Mouse (Mus musculus): ENCODE data around the gene Ott. TPM values are rescaled to one million over a fixed set of nuclear protein-coding genes. Genes with fewer than 3 reads are reported as not detected.

Gene Ott
- not detected for polyA plus RNA-seq (2017; shearing (Covaris generic))

DNA sequence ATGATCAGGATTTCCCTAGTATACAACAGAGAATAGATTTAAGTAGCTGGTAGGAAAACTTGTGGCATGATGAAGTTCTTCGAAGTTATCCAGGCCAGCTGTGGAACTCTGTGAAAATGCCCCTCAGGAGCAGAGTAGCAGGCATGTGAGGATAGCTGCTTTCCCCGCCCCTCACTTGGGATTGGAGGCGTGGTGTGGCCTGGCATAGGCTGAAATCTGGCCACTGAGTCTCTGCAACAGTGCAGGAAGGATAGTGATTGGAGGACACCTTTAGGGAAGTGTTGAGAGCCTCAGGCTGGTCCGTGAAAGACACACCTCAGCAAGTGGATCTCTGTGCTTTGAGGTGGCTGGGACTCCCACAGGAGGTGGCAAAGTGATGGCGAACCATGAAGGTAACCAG, at the start of gene Ott:
Gene Ott, plus strand, starts transcription at position 301 of the 400 bp plus-strand sequence.

Other genes with a start within 250 kb of the Ott start
- not detected for gene Luzp4, start 216.6 kb upstream of the Ott start, polyA plus RNA-seq (2017; shearing (Covaris generic))
- gene Gm15093, start 198.1 kb downstream of the Ott start, polyA plus RNA-seq (2017; shearing (Covaris generic)): not detected

Data from activated CD4-positive, CD25-positive, alpha-beta regulatory T cell, adult 9 weeks (primary cell).